Mouse (Mus musculus) forebrain, embryonic 11.5 days (tissue): ENCODE measurements around the gene Phactr3. TPM values are rescaled to one million over a fixed set of nuclear protein-coding genes. Genes with fewer than 3 reads are reported as not detected.

Experiments
- ATAC-seq: fragments of 200-750 bp; cut with Nextera tagmentation; replicated peaks from 2 replicates; pipeline ENCODE4 v1.8.0; 2017; ENCODE audit warnings: moderate TSS enrichment; ENCODE audit not compliant: low FRiP score
- DNase-seq: peaks from one replicate; pipeline ENCODE4 v3.0.0-alpha.2; 2017; ENCODE audit warnings: low spot score
- H3K27ac ChIP-seq: fragments of 300-500 bp; sonication (generic); 2 replicates; pipeline ENCODE4 v1.5.1; 2014; ENCODE audit warnings: low read depth, low read length
- H3K27me3 ChIP-seq: fragments of 300-500 bp; sonication (generic); 2 replicates; pipeline ENCODE4 v1.6.1; 2014; ENCODE audit warnings: mild to moderate bottlenecking, low read length, mixed read lengths; ENCODE audit not compliant: control insufficient read depth, insufficient read depth
- H3K36me3 ChIP-seq: fragments of 300-500 bp; sonication (generic); 2 replicates; pipeline ENCODE4 v1.6.1; 2014; ENCODE audit warnings: mild to moderate bottlenecking, low read length, moderate library complexity, mixed read lengths; ENCODE audit not compliant: control insufficient read depth, insufficient read depth
- H3K4me1 ChIP-seq: fragments of 300-500 bp; sonication (generic); replicated peaks from 2 replicates; pipeline ENCODE4 v1.6.1; 2014; ENCODE audit warnings: low read length, mixed read lengths; ENCODE audit not compliant: control insufficient read depth, insufficient read depth
- H3K4me2 ChIP-seq: fragments of 300-500 bp; sonication (generic); 2 replicates; pipeline ENCODE4 v1.6.1; 2014; ENCODE audit warnings: low read depth, mild to moderate bottlenecking, low read length, moderate library complexity, mixed read lengths; ENCODE audit not compliant: severe bottlenecking
- H3K4me3 ChIP-seq: fragments of 300-500 bp; sonication (generic); 2 replicates; pipeline ENCODE4 v1.5.1; 2014; ENCODE audit warnings: low read depth, low read length
- H3K9ac ChIP-seq: fragments of 300-500 bp; sonication (generic); 2 replicates; pipeline ENCODE4 v1.6.1; 2014; ENCODE audit warnings: low read length
- H3K9me3 ChIP-seq: fragments of 300-500 bp; sonication (generic); 2 replicates; pipeline ENCODE4 v1.6.1; 2016; ENCODE audit warnings: low read length, mixed read lengths; ENCODE audit not compliant: control insufficient read depth
- WGBS: fragments of 180-500 bp; shearing (Covaris S2); extraction: QIAGEN DNeasy Blood & Tissue Kit; methylation state at CpG from one replicate; pipeline ENCODE4 v1.1.7; 2014; 5-methylcytosine and 5-hydroxymethylcytosine counted together
- polyA plus RNA-seq: library from polyadenylated mRNA; unstranded; fragments of >200 nt; fragmentation: Nextera tagmentation; extraction: Ambion mirVana; gene quantifications from 2 replicates; pipeline ENCODE4 v1.2.1, GENCODE M21; 2014

The Phactr3 gene
- polyA plus RNA-seq, 1 experiment from 2014 or later = 13.5 TPM

GRCm38 (mm10) chr2:178288666-178289065 lies 169.9 kb downstream of the Phactr3 start:
- Histone ChIP-seq H3K27ac (no peak overlapping the region), H3K4me2 (no peak overlapping the region), H3K9me3 (no peaks in the 10 kb centered on the region), H3K4me3 (no peak overlapping the region), H3K4me1 (no peaks in the 10 kb centered on the region), H3K27me3 (no peaks in the 10 kb centered on the region), H3K36me3 (no peaks in the 10 kb centered on the region), H3K9ac (no peak overlapping the region)
- 87% methylated on average over 3 of the region's 3 CpGs for WGBS
- DNase-seq = no peak
- no peak for ATAC-seq

- H3K27ac ChIP-seq = no peak overlapping the region
Measured at GRCm38 (mm10) chr2:178303453-178304187, 184.8 kb downstream of the Phactr3 start.

GRCm38 (mm10) chr2:178304188-178304529 lies 185.4 kb downstream of the Phactr3 start:
- DNase-seq = no peak
- peak; percentile 36 for ATAC-seq
- no peak overlapping the region for H3K4me3 ChIP-seq
- 54% methylated on average over 1 of the region's 1 CpGs for WGBS
- H3K9ac ChIP-seq = no peak overlapping the region
- no peak overlapping the region for H3K4me2 ChIP-seq
- no peaks in the 10 kb centered on the region for H3K9me3 ChIP-seq
- no peaks in the 10 kb centered on the region for H3K36me3 ChIP-seq
- H3K27ac ChIP-seq = no peak overlapping the region
- H3K4me1 ChIP-seq = no peaks in the 10 kb centered on the region; the same call in 1 of the 2 replicates
- H3K27me3 ChIP-seq = no peaks in the 10 kb centered on the region

More at GRCm38 (mm10) chr2:178303453-178304187, 184.8 kb downstream of the Phactr3 start:
- H3K4me2 ChIP-seq = no peak overlapping the region
- H3K27me3 ChIP-seq = no peaks in the 10 kb centered on the region
- H3K4me1 ChIP-seq = no peaks in the 10 kb centered on the region; the same call in 1 of the 2 replicates
- no peak overlapping the region for H3K4me3 ChIP-seq
- no peaks in the 10 kb centered on the region for H3K36me3 ChIP-seq
- no peaks in the 10 kb centered on the region for H3K9me3 ChIP-seq
- DNase-seq (peak; percentile 65), ATAC-seq (peak; percentile 59)
- no peak overlapping the region for H3K9ac ChIP-seq
- WGBS = 59% methylated on average over 8 of the region's 8 CpGs

GRCm38 (mm10) chr2:178304669-178305068 lies 185.9 kb downstream of the Phactr3 start:
- Histone ChIP-seq H3K4me2 (no peak overlapping the region), H3K4me3 (no peak overlapping the region), H3K27me3 (no peaks in the 10 kb centered on the region), H3K27ac (no peak overlapping the region), H3K36me3 (no peaks in the 10 kb centered on the region), H3K9ac (no peak overlapping the region), H3K4me1 (no peaks in the 10 kb centered on the region; the same call in 1 of the 2 replicates), H3K9me3 (no peaks in the 10 kb centered on the region)
- 83% methylated on average over 6 of the region's 6 CpGs for WGBS
- ATAC-seq (no peak), DNase-seq (no peak)

GRCm38 (mm10) chr2:178313539-178313938 lies 194.8 kb downstream of the Phactr3 start:
- Histone ChIP-seq H3K9ac (no peak overlapping the region), H3K4me1 (no peaks in the 10 kb centered on the region), H3K36me3 (no peaks in the 10 kb centered on the region), H3K27ac (no peak overlapping the region), H3K4me2 (no peak overlapping the region), H3K9me3 (no peaks in the 10 kb centered on the region), H3K27me3 (no peaks in the 10 kb centered on the region), H3K4me3 (no peak overlapping the region)
- 85% methylated on average over 7 of the region's 7 CpGs for WGBS
- DNase-seq (no peak), ATAC-seq (no peak)

GRCm38 (mm10) chr2:178316281-178316680 lies 197.5 kb downstream of the Phactr3 start:
- Histone ChIP-seq H3K9me3 (no peaks in the 10 kb centered on the region), H3K4me1 (no peaks in the 10 kb centered on the region), H3K9ac (no peak overlapping the region), H3K4me2 (no peak overlapping the region), H3K36me3 (no peaks in the 10 kb centered on the region), H3K27me3 (no peaks in the 10 kb centered on the region), H3K27ac (no peak overlapping the region), H3K4me3 (no peak overlapping the region)
- 83% methylated on average over 1 of the region's 1 CpGs for WGBS
- DNase-seq = no peak
- no peak for ATAC-seq

GRCm38 (mm10) chr2:178319766-178320165 lies 201.0 kb downstream of the Phactr3 start:
- Histone ChIP-seq H3K27me3 (no peaks in the 10 kb centered on the region), H3K4me2 (no peak overlapping the region), H3K36me3 (no peaks in the 10 kb centered on the region), H3K4me1 (no peaks in the 10 kb centered on the region), H3K4me3 (no peak overlapping the region), H3K9ac (no peak overlapping the region), H3K9me3 (no peaks in the 10 kb centered on the region), H3K27ac (no peak overlapping the region)
- peak; percentile 33 for DNase-seq
- no peak for ATAC-seq
- 91% methylated on average over 7 of the region's 7 CpGs for WGBS

- 89% methylated on average over 10 of the region's 10 CpGs for WGBS
- Histone ChIP-seq H3K36me3 (no peaks in the 10 kb centered on the region), H3K4me2 (no peak overlapping the region), H3K4me3 (no peak overlapping the region), H3K9me3 (no peaks in the 10 kb centered on the region), H3K9ac (no peak overlapping the region), H3K27me3 (no peaks in the 10 kb centered on the region), H3K27ac (no peak overlapping the region), H3K4me1 (no peaks in the 10 kb centered on the region)
- DNase-seq = no peak
- ATAC-seq = no peak
Measured at GRCm38 (mm10) chr2:178321271-178321670, 202.5 kb downstream of the Phactr3 start.

- H3K27ac ChIP-seq = no peak overlapping the region
- DNase-seq = peak; percentile 32
- 95% methylated on average over 3 of the region's 3 CpGs for WGBS
- no peak for ATAC-seq
- peaks cover 6% of the 10 kb centered on the region for H3K4me1 ChIP-seq
- H3K27me3 ChIP-seq = no peaks in the 10 kb centered on the region
- H3K4me3 ChIP-seq = no peak overlapping the region
- H3K36me3 ChIP-seq = no peaks in the 10 kb centered on the region
- H3K9ac ChIP-seq = no peak overlapping the region
- no peaks in the 10 kb centered on the region for H3K9me3 ChIP-seq
- no peak overlapping the region for H3K4me2 ChIP-seq
Measured at GRCm38 (mm10) chr2:178324410-178324809, 205.6 kb downstream of the Phactr3 start.
